Mouse (Mus musculus) lung, postnatal 25 days (tissue): ENCODE results near the gene Met.

Experiments used
- DNase-seq: peaks from one replicate; pipeline ENCODE4 v3.0.0; 2022; ENCODE audit warnings: low spot score

Gene Met

GRCm38 (mm10) chr6:17492062-17492461 lies 28.5 kb downstream of the Met start:
- no peak for DNase-seq

- no peak for DNase-seq
Measured at GRCm38 (mm10) chr6:17495413-17495812, 31.8 kb downstream of the Met start.

GRCm38 (mm10) chr6:17497366-17497765 lies 33.8 kb downstream of the Met start:
- DNase-seq = no peak

GRCm38 (mm10) chr6:17498801-17499200 lies 35.2 kb downstream of the Met start:
- DNase-seq = no peak

GRCm38 (mm10) chr6:17501440-17501839 lies 37.8 kb downstream of the Met start:
- DNase-seq = no peak

- no peak for DNase-seq
Measured at GRCm38 (mm10) chr6:17502311-17502710, 38.7 kb downstream of the Met start.

- DNase-seq = peak; percentile 64
Measured at GRCm38 (mm10) chr6:17503724-17504123, 40.1 kb downstream of the Met start.

GRCm38 (mm10) chr6:17505530-17505929 lies 41.9 kb downstream of the Met start:
- DNase-seq = no peak

GRCm38 (mm10) chr6:17506831-17507230 lies 43.2 kb downstream of the Met start:
- DNase-seq = peak; percentile 29

GRCm38 (mm10) chr6:17508184-17508583 lies 44.6 kb downstream of the Met start:
- no peak for DNase-seq

- DNase-seq = no peak
Measured at GRCm38 (mm10) chr6:17508604-17509372, 45.2 kb downstream of the Met start.

- no peak for DNase-seq
Measured at GRCm38 (mm10) chr6:17513381-17513780, 49.8 kb downstream of the Met start.

- DNase-seq = no peak
Measured at GRCm38 (mm10) chr6:17515775-17516460, 52.3 kb downstream of the Met start.

- peak; percentile 18 for DNase-seq
Measured at GRCm38 (mm10) chr6:17521901-17522717, 58.5 kb downstream of the Met start.

GRCm38 (mm10) chr6:17522917-17523316 lies 59.3 kb downstream of the Met start:
- DNase-seq = no peak

GRCm38 (mm10) chr6:17529490-17530269 lies 66.1 kb downstream of the Met start:
- DNase-seq = no peak

GRCm38 (mm10) chr6:17541615-17542014 lies 78.0 kb downstream of the Met start:
- DNase-seq = no peak

- no peak for DNase-seq
Measured at GRCm38 (mm10) chr6:17542383-17542782, 78.8 kb downstream of the Met start.

GRCm38 (mm10) chr6:17545480-17545879 lies 81.9 kb downstream of the Met start:
- no peak for DNase-seq

GRCm38 (mm10) chr6:17546341-17546740 lies 82.7 kb downstream of the Met start:
- no peak for DNase-seq

GRCm38 (mm10) chr6:17546825-17547224 lies 83.2 kb downstream of the Met start:
- DNase-seq = no peak

- peak; percentile 33 for DNase-seq
Measured at GRCm38 (mm10) chr6:17548786-17549185, 85.2 kb downstream of the Met start.
